Mouse (Mus musculus) lung, postnatal 0 days (tissue): Measurements from ENCODE around the gene Best1. TPM values are rescaled to one million over a fixed set of nuclear protein-coding genes. Genes with fewer than 3 reads are reported as not detected.

ENCODE experiments used
- ATAC-seq: fragments of 200-750 bp; cut with Nextera tagmentation; 2 replicates; pipeline ENCODE4 v1.8.0; 2017; ENCODE audit warnings: moderate library complexity
- DNase-seq: peaks from one replicate; pipeline ENCODE4 v3.0.0-alpha.2; 2016; ENCODE audit warnings: low spot score
- H3K27ac ChIP-seq: fragments of 300-500 bp; sonication (generic); 2 replicates; pipeline ENCODE4 v1.5.1; 2014; ENCODE audit warnings: antibody characterized with exemption, mild to moderate bottlenecking, low read length, mixed read lengths
- H3K27me3 ChIP-seq: fragments of 300-500 bp; sonication (generic); replicated peaks from 2 replicates; pipeline ENCODE4 v1.6.1; 2014; ENCODE audit warnings: low read length, mixed read lengths; ENCODE audit not compliant: insufficient read depth
- H3K36me3 ChIP-seq: fragments of 300-500 bp; sonication (generic); 2 replicates; pipeline ENCODE4 v1.6.1; 2014; ENCODE audit warnings: low read length, mixed read lengths; ENCODE audit not compliant: insufficient read depth
- H3K4me1 ChIP-seq: fragments of 300-500 bp; sonication (generic); 2 replicates; pipeline ENCODE4 v1.6.1; 2014; ENCODE audit warnings: antibody characterized with exemption, low read depth, low read length, mixed read lengths; ENCODE audit not compliant: insufficient read depth
- H3K4me2 ChIP-seq: fragments of 300-500 bp; sonication (generic); replicated peaks from 2 replicates; pipeline ENCODE4 v1.6.1; 2014; ENCODE audit warnings: low read depth, mild to moderate bottlenecking, low read length, moderate library complexity, mixed read lengths
- H3K4me3 ChIP-seq: fragments of 300-500 bp; sonication (generic); 2 replicates; pipeline ENCODE4 v1.5.1; 2014; ENCODE audit warnings: low read depth, low read length
- H3K9ac ChIP-seq: fragments of 300-500 bp; sonication (generic); replicated peaks from 2 replicates; pipeline ENCODE4 v1.6.1; 2014; ENCODE audit warnings: low read depth, mild to moderate bottlenecking
- H3K9me3 ChIP-seq: fragments of 300-500 bp; sonication (generic); 2 replicates; pipeline ENCODE4 v1.6.1; 2016; ENCODE audit warnings: low read length, mixed read lengths
- CTCF ChIP-seq: IDR thresholded peaks from 2 replicates; pipeline ENCODE4 v1.5.1; 2016; ENCODE audit warnings: antibody characterized with exemption, mild to moderate bottlenecking
- EP300 ChIP-seq: IDR thresholded peaks from 2 replicates; pipeline ENCODE4 v1.6.1; 2016; ENCODE audit warnings: antibody characterized with exemption, mild to moderate bottlenecking, control low read depth
- WGBS: fragments of 180-500 bp; shearing (Covaris S2); extraction: QIAGEN DNeasy Blood & Tissue Kit; methylation state at CpG from one replicate; pipeline ENCODE4 v1.1.7; 2014; 5-methylcytosine and 5-hydroxymethylcytosine counted together
- polyA plus RNA-seq: library from polyadenylated mRNA; unstranded; fragments of >200 nt; fragmentation: Nextera tagmentation; extraction: Ambion mirVana; gene quantifications from 2 replicates; pipeline ENCODE4 v1.2.1, GENCODE M21; 2015

The Best1 gene
- polyA plus RNA-seq, 1 experiment from 2014 or later, result 2.3 TPM

- no peak overlapping the region for H3K4me2 ChIP-seq
- ATAC-seq (peak; percentile 82), DNase-seq (peak; percentile 77)
- 0 out of 2 replicates have a peak, but pooled peaks have one; percentile 2 for TF ChIP-seq CTCF
- peak; percentile 48 for TF ChIP-seq EP300
- H3K4me1 ChIP-seq, result peaks cover 8% of the 10 kb centered on the region; the same call in 1 of the 2 replicates
- no peaks in the 10 kb centered on the region for H3K9me3 ChIP-seq
- no peaks in the 10 kb centered on the region for H3K27me3 ChIP-seq
- no peak overlapping the region for H3K9ac ChIP-seq
- peak overlapping the region; percentile 79 for H3K27ac ChIP-seq
- H3K36me3 ChIP-seq, result no peaks in the 10 kb centered on the region
- H3K4me3 ChIP-seq, result no peak overlapping the region
- 27% methylated on average over 10 of the region's 10 CpGs for WGBS
Observed at GRCm38 (mm10) chr19:9942539-9943533, 58.6 kb downstream of the Best1 start.

GRCm38 (mm10) chr19:9941809-9942208 is 59.6 kb downstream of the Best1 start:
- Histone ChIP-seq H3K4me2 (no peak overlapping the region), H3K9me3 (no peaks in the 10 kb centered on the region), H3K27ac (no peak overlapping the region), H3K4me1 (peaks cover 8% of the 10 kb centered on the region; the same call in 1 of the 2 replicates), H3K27me3 (no peaks in the 10 kb centered on the region), H3K4me3 (no peak overlapping the region), H3K36me3 (no peaks in the 10 kb centered on the region), H3K9ac (no peak overlapping the region)
- TF ChIP-seq EP300 (no peak), CTCF (no peak)
- DNase-seq (no peak), ATAC-seq (no peak)
- 46% methylated on average over 1 of the region's 1 CpGs for WGBS

- no peak for ATAC-seq
- no peak overlapping the region for H3K4me2 ChIP-seq
- no peaks in the 10 kb centered on the region for H3K27me3 ChIP-seq
- TF ChIP-seq EP300 (no peak), CTCF (no peak)
- H3K9ac ChIP-seq, result no peak overlapping the region
- 58% methylated on average over 4 of the region's 4 CpGs for WGBS
- DNase-seq, result no peak
- H3K4me3 ChIP-seq, result no peak overlapping the region
- H3K9me3 ChIP-seq, result no peaks in the 10 kb centered on the region
- H3K4me1 ChIP-seq, result peaks cover 5% of the 10 kb centered on the region; the same call in 1 of the 2 replicates
- H3K36me3 ChIP-seq, result no peaks in the 10 kb centered on the region
- no peak overlapping the region for H3K27ac ChIP-seq
Observed at GRCm38 (mm10) chr19:9940903-9941302, 60.5 kb downstream of the Best1 start.

GRCm38 (mm10) chr19:9939841-9940240 is 61.6 kb downstream of the Best1 start:
- ATAC-seq (no peak), DNase-seq (peak; percentile 14)
- no peaks in the 10 kb centered on the region for H3K36me3 ChIP-seq
- TF ChIP-seq EP300, result no peak
- H3K4me2 ChIP-seq, result no peak overlapping the region
- no peak overlapping the region for H3K4me3 ChIP-seq
- 55% methylated on average over 7 of the region's 7 CpGs for WGBS
- H3K9ac ChIP-seq, result no peak overlapping the region
- no peaks in the 10 kb centered on the region for H3K27me3 ChIP-seq
- H3K27ac ChIP-seq, result no peak overlapping the region
- H3K9me3 ChIP-seq, result no peaks in the 10 kb centered on the region
- peaks cover 5% of the 10 kb centered on the region; the same call in 1 of the 2 replicates for H3K4me1 ChIP-seq

- DNase-seq, result peak; percentile 58
- TF ChIP-seq EP300 (peak; percentile 47), CTCF (no peak)
- H3K4me2 ChIP-seq, result no peak overlapping the region
- peaks cover 5% of the 10 kb centered on the region; the same call in 1 of the 2 replicates for H3K4me1 ChIP-seq
- H3K4me3 ChIP-seq, result no peak overlapping the region
- H3K27me3 ChIP-seq, result no peaks in the 10 kb centered on the region
- no peak overlapping the region for H3K9ac ChIP-seq
- 42% methylated on average over 13 of the region's 13 CpGs for WGBS
- H3K27ac ChIP-seq, result no peak overlapping the region
- no peaks in the 10 kb centered on the region for H3K9me3 ChIP-seq
- peak; percentile 27 for ATAC-seq
- no peaks in the 10 kb centered on the region for H3K36me3 ChIP-seq
Observed at GRCm38 (mm10) chr19:9938824-9939303, 62.6 kb downstream of the Best1 start.

GRCm38 (mm10) chr19:9938156-9938823 is 63.1 kb downstream of the Best1 start:
- H3K27ac ChIP-seq, result no peak overlapping the region
- no peak overlapping the region for H3K4me3 ChIP-seq
- no peak for ATAC-seq
- H3K4me2 ChIP-seq, result no peak overlapping the region
- H3K9ac ChIP-seq, result no peak overlapping the region
- H3K9me3 ChIP-seq, result no peaks in the 10 kb centered on the region
- DNase-seq, result peak; percentile 14
- H3K36me3 ChIP-seq, result no peaks in the 10 kb centered on the region
- no peaks in the 10 kb centered on the region for H3K27me3 ChIP-seq
- TF ChIP-seq CTCF (no peak), EP300 (no peak)
- 48% methylated on average over 6 of the region's 6 CpGs for WGBS
- H3K4me1 ChIP-seq, result peaks cover 5% of the 10 kb centered on the region; the same call in 1 of the 2 replicates
